Mouse (Mus musculus): ENCODE measurements around the gene Fbxo7.
"Not testable (repeated sequence)": the region's sequence is repeated elsewhere in the genome, so short reads cannot be mapped to it uniquely, and the experiment has no call there.

Gene Fbxo7

GRCm38 (mm10) chr10:86021749-86022473 lies at the start of gene Fbxo7:
Gene Fbxo7 (plus strand): TSS chr10:86021972.
- peak; percentile 89 for DNase-seq (ENCODE audit: low spot score)

GRCm38 (mm10) chr10:85972915-85973314 lies 48.9 kb upstream of the Fbxo7 start:
- DNase-seq (ENCODE audit: low spot score): peak; percentile 24

- DNase-seq (ENCODE audit: low spot score): peak; percentile 45
These were observed 32.2 kb upstream of the Fbxo7 start for GRCm38 (mm10) chr10:85989412-85990115.

- DNase-seq (ENCODE audit: low spot score): no peak
These were observed 29.4 kb upstream of the Fbxo7 start for GRCm38 (mm10) chr10:85992412-85992811.

GRCm38 (mm10) chr10:85993836-85994235 lies 27.9 kb upstream of the Fbxo7 start:
- no peak for DNase-seq (ENCODE audit: low spot score)

GRCm38 (mm10) chr10:85994543-85995104 lies 27.1 kb upstream of the Fbxo7 start:
- peak; percentile 24 for DNase-seq (ENCODE audit: low spot score)

GRCm38 (mm10) chr10:86000447-86000846 lies 21.3 kb upstream of the Fbxo7 start:
- DNase-seq (ENCODE audit: low spot score): no peak

GRCm38 (mm10) chr10:86006455-86006854 lies 15.3 kb upstream of the Fbxo7 start:
- DNase-seq (ENCODE audit: low spot score): no peak

GRCm38 (mm10) chr10:86009688-86010087 lies 12.1 kb upstream of the Fbxo7 start:
- DNase-seq (ENCODE audit: low spot score): no peak

GRCm38 (mm10) chr10:86010636-86011035 lies 11.1 kb upstream of the Fbxo7 start:
- DNase-seq (ENCODE audit: low spot score): no peak

- no peak for DNase-seq (ENCODE audit: low spot score)
These were observed 10.6 kb upstream of the Fbxo7 start for GRCm38 (mm10) chr10:86011172-86011571.

GRCm38 (mm10) chr10:86011781-86012180 lies 10.0 kb upstream of the Fbxo7 start, which contains the start of gene Bpifc:
Gene Bpifc (minus strand): TSS chr10:86011895.
- DNase-seq (ENCODE audit: low spot score): no peak

GRCm38 (mm10) chr10:86017781-86018180 lies 4.0 kb upstream of the Fbxo7 start:
- no peak for DNase-seq (ENCODE audit: low spot score)

- DNase-seq (ENCODE audit: low spot score): no peak
These were observed 3.0 kb upstream of the Fbxo7 start for GRCm38 (mm10) chr10:86018813-86019212.

GRCm38 (mm10) chr10:86021408-86021748 lies 394 bp upstream of the Fbxo7 start:
- no peak for DNase-seq (ENCODE audit: low spot score)

- DNase-seq (ENCODE audit: low spot score): no peak
These were observed 673 bp downstream of the Fbxo7 start for GRCm38 (mm10) chr10:86022474-86022816.

- no peak for DNase-seq (ENCODE audit: low spot score)
These were observed 1.4 kb downstream of the Fbxo7 start for GRCm38 (mm10) chr10:86023149-86023548.

GRCm38 (mm10) chr10:86025906-86026305 lies 4.1 kb downstream of the Fbxo7 start:
- DNase-seq (ENCODE audit: low spot score): no peak

- DNase-seq (ENCODE audit: low spot score): no peak
These were observed 4.6 kb downstream of the Fbxo7 start for GRCm38 (mm10) chr10:86026354-86026753.

GRCm38 (mm10) chr10:86026807-86027206 lies 5.0 kb downstream of the Fbxo7 start:
- DNase-seq (ENCODE audit: low spot score): not testable (repeated sequence)

- no peak for DNase-seq (ENCODE audit: low spot score)
These were observed 9.0 kb downstream of the Fbxo7 start for GRCm38 (mm10) chr10:86030743-86031142.

GRCm38 (mm10) chr10:86032517-86032916 lies 10.7 kb downstream of the Fbxo7 start:
- DNase-seq (ENCODE audit: low spot score): no peak

GRCm38 (mm10) chr10:86034007-86034728 lies 12.4 kb downstream of the Fbxo7 start:
- DNase-seq (ENCODE audit: low spot score): peak; percentile 23

Data from urinary bladder, postnatal 14 days (tissue).